Mouse (Mus musculus): ENCODE data around the gene Selenop. TPM values are rescaled to one million over a fixed set of nuclear protein-coding genes. Genes with fewer than 3 reads are reported as not detected.

The Selenop gene
- polyA plus RNA-seq, 1 experiment from 2014 or later, result 53.1 TPM

- Histone ChIP-seq H3K4me2 (ENCODE audit: low read depth, low read length, severe bottlenecking) (no peak overlapping the region), H3K27ac (ENCODE audit: low read depth, low read length) (no peak overlapping the region), H3K9me3 (ENCODE audit: control insufficient read depth, low read length) (no peaks in the 10 kb centered on the region), H3K4me3 (ENCODE audit: low read depth, low read length) (no peak overlapping the region), H3K9ac (ENCODE audit: low read length) (no peak overlapping the region), H3K27me3 (ENCODE audit: control insufficient read depth, insufficient read depth, low read length) (no peaks in the 10 kb centered on the region), H3K36me3 (ENCODE audit: control insufficient read depth, insufficient read depth, low read length) (no peaks in the 10 kb centered on the region), H3K4me1 (replicated peaks; ENCODE audit: control insufficient read depth, insufficient read depth, low read length) (no peaks in the 10 kb centered on the region)
- ATAC-seq (replicated peaks; ENCODE audit: low FRiP score), result no peak
- 84% methylated on average over 7 of the region's 7 CpGs for WGBS
- DNase-seq (ENCODE audit: low spot score), result no peak
These were observed 10.9 kb downstream of the Selenop start for GRCm38 (mm10) chr15:3279242-3279641.

GRCm38 (mm10) chr15:3281216-3281615 is 12.9 kb downstream of the Selenop start:
- Histone ChIP-seq H3K36me3 (ENCODE audit: control insufficient read depth, insufficient read depth, low read length) (no peaks in the 10 kb centered on the region), H3K27ac (ENCODE audit: low read depth, low read length) (no peak overlapping the region), H3K4me3 (ENCODE audit: low read depth, low read length) (no peak overlapping the region), H3K4me2 (ENCODE audit: low read depth, low read length, severe bottlenecking) (no peak overlapping the region), H3K9me3 (ENCODE audit: control insufficient read depth, low read length) (no peaks in the 10 kb centered on the region), H3K27me3 (ENCODE audit: control insufficient read depth, insufficient read depth, low read length) (no peaks in the 10 kb centered on the region), H3K4me1 (replicated peaks; ENCODE audit: control insufficient read depth, insufficient read depth, low read length) (no peaks in the 10 kb centered on the region), H3K9ac (ENCODE audit: low read length) (no peak overlapping the region)
- DNase-seq (ENCODE audit: low spot score), result no peak
- no peak for ATAC-seq (replicated peaks; ENCODE audit: low FRiP score)

GRCm38 (mm10) chr15:3281737-3282136 is 13.4 kb downstream of the Selenop start:
- Histone ChIP-seq H3K9ac (ENCODE audit: low read length) (no peak overlapping the region), H3K4me2 (ENCODE audit: low read depth, low read length, severe bottlenecking) (no peak overlapping the region), H3K4me1 (replicated peaks; ENCODE audit: control insufficient read depth, insufficient read depth, low read length) (no peaks in the 10 kb centered on the region), H3K27me3 (ENCODE audit: control insufficient read depth, insufficient read depth, low read length) (no peaks in the 10 kb centered on the region), H3K4me3 (ENCODE audit: low read depth, low read length) (no peak overlapping the region), H3K27ac (ENCODE audit: low read depth, low read length) (no peak overlapping the region), H3K36me3 (ENCODE audit: control insufficient read depth, insufficient read depth, low read length) (no peaks in the 10 kb centered on the region), H3K9me3 (ENCODE audit: control insufficient read depth, low read length) (no peaks in the 10 kb centered on the region)
- DNase-seq (ENCODE audit: low spot score) (no peak), ATAC-seq (replicated peaks; ENCODE audit: low FRiP score) (no peak)
- 79% methylated on average over 1 of the region's 1 CpGs for WGBS

- Histone ChIP-seq H3K4me3 (ENCODE audit: low read depth, low read length) (no peak overlapping the region), H3K9ac (ENCODE audit: low read length) (no peak overlapping the region), H3K36me3 (ENCODE audit: control insufficient read depth, insufficient read depth, low read length) (no peaks in the 10 kb centered on the region), H3K4me2 (ENCODE audit: low read depth, low read length, severe bottlenecking) (no peak overlapping the region), H3K27me3 (ENCODE audit: control insufficient read depth, insufficient read depth, low read length) (no peaks in the 10 kb centered on the region), H3K27ac (ENCODE audit: low read depth, low read length) (no peak overlapping the region), H3K9me3 (ENCODE audit: control insufficient read depth, low read length) (no peaks in the 10 kb centered on the region), H3K4me1 (replicated peaks; ENCODE audit: control insufficient read depth, insufficient read depth, low read length) (no peaks in the 10 kb centered on the region)
- ATAC-seq (replicated peaks; ENCODE audit: low FRiP score) (no peak), DNase-seq (ENCODE audit: low spot score) (no peak)
These were observed 17.7 kb downstream of the Selenop start for GRCm38 (mm10) chr15:3286032-3286431.

DNA sequence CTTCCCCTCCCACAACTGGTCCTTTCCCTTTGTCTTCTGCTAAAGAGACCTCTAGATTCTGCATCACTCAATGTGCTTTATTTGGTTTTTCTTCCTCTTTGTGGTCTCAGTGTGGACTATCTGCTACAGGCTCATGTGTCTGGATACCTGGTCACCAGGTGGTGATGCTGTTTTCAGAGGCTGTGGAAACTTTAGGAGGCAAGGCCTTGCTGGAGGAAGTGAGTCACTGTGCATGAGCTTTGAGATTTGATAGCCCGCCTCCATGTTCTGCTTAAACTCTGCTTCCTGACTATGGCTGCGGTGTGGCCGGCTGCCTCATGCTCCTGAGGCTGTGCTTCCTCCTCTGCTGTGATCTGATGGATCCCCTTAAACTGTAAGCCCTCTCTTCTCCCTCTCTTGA is 22.1 kb downstream of the Selenop start:
- Histone ChIP-seq H3K36me3 (ENCODE audit: control insufficient read depth, insufficient read depth, low read length) (no peaks in the 10 kb centered on the region), H3K27ac (ENCODE audit: low read depth, low read length) (no peak overlapping the region), H3K9ac (ENCODE audit: low read length) (no peak overlapping the region), H3K4me3 (ENCODE audit: low read depth, low read length) (no peak overlapping the region), H3K9me3 (ENCODE audit: control insufficient read depth, low read length) (no peaks in the 10 kb centered on the region), H3K27me3 (ENCODE audit: control insufficient read depth, insufficient read depth, low read length) (no peaks in the 10 kb centered on the region), H3K4me1 (replicated peaks; ENCODE audit: control insufficient read depth, insufficient read depth, low read length) (no peaks in the 10 kb centered on the region), H3K4me2 (ENCODE audit: low read depth, low read length, severe bottlenecking) (no peak overlapping the region)
- 97% methylated on average over 3 of the region's 3 CpGs for WGBS
- DNase-seq (ENCODE audit: low spot score) (no peak), ATAC-seq (replicated peaks; ENCODE audit: low FRiP score) (no peak)

DNA sequence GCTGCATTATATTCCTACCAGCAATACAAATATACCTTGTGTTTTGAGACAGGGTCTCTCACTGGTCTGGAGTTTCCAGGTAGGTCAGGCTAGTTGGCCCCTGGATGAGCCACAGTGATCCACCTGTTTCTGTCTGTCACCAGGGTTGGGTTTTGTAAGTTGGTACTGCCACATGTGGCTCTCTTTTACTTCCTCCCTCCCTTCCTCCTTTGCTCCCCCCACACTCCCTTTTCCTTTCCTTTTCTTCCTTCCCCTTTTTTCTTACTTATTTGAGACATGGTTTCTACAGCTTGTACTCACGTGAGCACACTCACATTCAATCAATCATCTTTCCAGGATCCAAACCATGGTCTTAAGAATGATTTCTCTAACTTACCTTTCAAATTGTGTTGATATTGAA is 25.1 kb downstream of the Selenop start:
- no peaks in the 10 kb centered on the region for H3K36me3 ChIP-seq (ENCODE audit: control insufficient read depth, insufficient read depth, low read length)
- 68% methylated on average over 1 of the region's 1 CpGs for WGBS
- H3K27me3 ChIP-seq (ENCODE audit: control insufficient read depth, insufficient read depth, low read length), result no peaks in the 10 kb centered on the region
- H3K4me2 ChIP-seq (ENCODE audit: low read depth, low read length, severe bottlenecking), result no peak overlapping the region
- no peak overlapping the region for H3K9ac ChIP-seq (ENCODE audit: low read length)
- H3K9me3 ChIP-seq (ENCODE audit: control insufficient read depth, low read length), result no peaks in the 10 kb centered on the region
- no peak for ATAC-seq (replicated peaks; ENCODE audit: low FRiP score)
- no peak overlapping the region for H3K27ac ChIP-seq (ENCODE audit: low read depth, low read length)
- no peak for DNase-seq (ENCODE audit: low spot score)
- H3K4me1 ChIP-seq (replicated peaks; ENCODE audit: control insufficient read depth, insufficient read depth, low read length), result no peaks in the 10 kb centered on the region
- no peak overlapping the region for H3K4me3 ChIP-seq (ENCODE audit: low read depth, low read length)

DNA sequence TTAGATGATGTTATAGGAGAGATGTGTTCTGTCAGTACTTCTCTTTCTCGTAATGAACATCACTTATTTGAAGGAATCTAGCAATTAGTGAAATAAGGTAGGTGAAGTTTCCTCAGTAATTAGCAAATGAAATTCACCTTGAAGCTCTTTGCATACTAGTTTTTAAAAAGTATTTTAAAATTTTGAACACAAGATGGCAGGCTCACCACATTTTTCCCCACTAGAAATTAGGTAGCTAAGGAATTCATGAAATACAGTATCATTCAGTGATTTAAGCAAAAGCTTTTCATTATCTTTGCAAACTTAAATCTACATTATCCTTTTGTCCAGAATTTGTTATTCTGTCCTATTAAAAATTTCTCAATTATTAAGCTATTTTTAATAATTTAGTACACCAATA is 27.6 kb downstream of the Selenop start:
- WGBS, result 81% methylated on average over 1 of the region's 1 CpGs
- Histone ChIP-seq H3K4me1 (replicated peaks; ENCODE audit: control insufficient read depth, insufficient read depth, low read length) (no peaks in the 10 kb centered on the region), H3K4me2 (ENCODE audit: low read depth, low read length, severe bottlenecking) (no peak overlapping the region), H3K9me3 (ENCODE audit: control insufficient read depth, low read length) (no peaks in the 10 kb centered on the region), H3K36me3 (ENCODE audit: control insufficient read depth, insufficient read depth, low read length) (no peaks in the 10 kb centered on the region), H3K4me3 (ENCODE audit: low read depth, low read length) (no peak overlapping the region), H3K9ac (ENCODE audit: low read length) (no peak overlapping the region), H3K27me3 (ENCODE audit: control insufficient read depth, insufficient read depth, low read length) (no peaks in the 10 kb centered on the region), H3K27ac (ENCODE audit: low read depth, low read length) (no peak overlapping the region)
- no peak for DNase-seq (ENCODE audit: low spot score)
- ATAC-seq (replicated peaks; ENCODE audit: low FRiP score), result no peak

GRCm38 (mm10) chr15:3297615-3298014 is 29.3 kb downstream of the Selenop start:
- no peaks in the 10 kb centered on the region for H3K9me3 ChIP-seq (ENCODE audit: control insufficient read depth, low read length)
- no peaks in the 10 kb centered on the region for H3K36me3 ChIP-seq (ENCODE audit: control insufficient read depth, insufficient read depth, low read length)
- no peaks in the 10 kb centered on the region for H3K4me1 ChIP-seq (replicated peaks; ENCODE audit: control insufficient read depth, insufficient read depth, low read length)
- no peak for ATAC-seq (replicated peaks; ENCODE audit: low FRiP score)
- no peak overlapping the region for H3K4me3 ChIP-seq (ENCODE audit: low read depth, low read length)
- DNase-seq (ENCODE audit: low spot score), result no peak
- no peaks in the 10 kb centered on the region for H3K27me3 ChIP-seq (ENCODE audit: control insufficient read depth, insufficient read depth, low read length)
- no peak overlapping the region for H3K4me2 ChIP-seq (ENCODE audit: low read depth, low read length, severe bottlenecking)
- H3K27ac ChIP-seq (ENCODE audit: low read depth, low read length), result no peak overlapping the region
- WGBS, result 86% methylated on average over 8 of the region's 8 CpGs
- no peak overlapping the region for H3K9ac ChIP-seq (ENCODE audit: low read length)

- H3K9me3 ChIP-seq (ENCODE audit: control insufficient read depth, low read length), result no peaks in the 10 kb centered on the region
- no peak overlapping the region for H3K4me3 ChIP-seq (ENCODE audit: low read depth, low read length)
- ATAC-seq (replicated peaks; ENCODE audit: low FRiP score) (no peak), DNase-seq (ENCODE audit: low spot score) (no peak)
- no peak overlapping the region for H3K4me2 ChIP-seq (ENCODE audit: low read depth, low read length, severe bottlenecking)
- WGBS, result 80% methylated on average over 4 of the region's 4 CpGs
- H3K27ac ChIP-seq (ENCODE audit: low read depth, low read length), result no peak overlapping the region
- H3K9ac ChIP-seq (ENCODE audit: low read length), result no peak overlapping the region
- H3K36me3 ChIP-seq (ENCODE audit: control insufficient read depth, insufficient read depth, low read length), result no peaks in the 10 kb centered on the region
- H3K4me1 ChIP-seq (replicated peaks; ENCODE audit: control insufficient read depth, insufficient read depth, low read length), result no peaks in the 10 kb centered on the region
- H3K27me3 ChIP-seq (ENCODE audit: control insufficient read depth, insufficient read depth, low read length), result no peaks in the 10 kb centered on the region
These were observed 32.2 kb downstream of the Selenop start for GRCm38 (mm10) chr15:3300361-3301100.
